Mouse (Mus musculus) hindbrain, embryonic 15.5 days (tissue): ENCODE results near the gene Gm3164. TPM values are rescaled to one million over a fixed set of nuclear protein-coding genes. Genes with fewer than 3 reads are reported as not detected.
"Not testable (repeated sequence)": the region's sequence is repeated elsewhere in the genome, so short reads cannot be mapped to it uniquely, and the experiment has no call there.

Experiments used
- ATAC-seq: fragments of 200-750 bp; cut with Nextera tagmentation; 2 replicates; pipeline ENCODE4 v1.8.0; 2017; ENCODE audit warnings: low read depth, moderate number of reproducible peaks, moderate TSS enrichment; ENCODE audit not compliant: low FRiP score
- H3K27ac ChIP-seq: fragments of 300-500 bp; sonication (generic); replicated peaks from 2 replicates; pipeline ENCODE4 v1.5.1; 2015; ENCODE audit warnings: mild to moderate bottlenecking, inconsistent platforms
- H3K27me3 ChIP-seq: fragments of 300-500 bp; sonication (generic); 2 replicates; pipeline ENCODE4 v1.6.1; 2015; ENCODE audit warnings: control low read depth, inconsistent platforms
- H3K36me3 ChIP-seq: fragments of 300-500 bp; sonication (generic); 2 replicates; pipeline ENCODE4 v1.6.1; 2015; ENCODE audit warnings: control low read depth, inconsistent platforms
- H3K4me1 ChIP-seq: fragments of 300-500 bp; sonication (generic); replicated peaks from 2 replicates; pipeline ENCODE4 v1.6.1; 2015; ENCODE audit warnings: control low read depth, inconsistent platforms
- H3K4me2 ChIP-seq: fragments of 300-500 bp; sonication (generic); 2 replicates; pipeline ENCODE4 v1.6.1; 2015; ENCODE audit warnings: moderate library complexity, mild to moderate bottlenecking, inconsistent platforms
- H3K4me3 ChIP-seq: fragments of 300-500 bp; sonication (generic); 2 replicates; pipeline ENCODE4 v1.5.1; 2015; ENCODE audit warnings: mild to moderate bottlenecking, inconsistent platforms
- H3K9ac ChIP-seq: fragments of 300-500 bp; sonication (generic); 2 replicates; pipeline ENCODE4 v1.6.1; 2015; ENCODE audit warnings: inconsistent platforms
- H3K9me3 ChIP-seq: fragments of 300-500 bp; sonication (generic); 2 replicates; pipeline ENCODE4 v1.6.1; 2016; ENCODE audit warnings: control low read depth, inconsistent platforms
- WGBS: fragments of 180-500 bp; shearing (Covaris S2); methylation state at CpG from one replicate; pipeline ENCODE4 v1.1.7; 2015; 5-methylcytosine and 5-hydroxymethylcytosine counted together
- polyA plus RNA-seq: library from polyadenylated mRNA; unstranded; fragments of >200 nt; fragmentation: Nextera tagmentation; extraction: Ambion mirVana; gene quantifications from 2 replicates; pipeline ENCODE4 v1.2.1, GENCODE M21; 2015

Gene Gm3164
- polyA plus RNA-seq, 1 experiment from 2014 or later = 7.2 TPM

DNA sequence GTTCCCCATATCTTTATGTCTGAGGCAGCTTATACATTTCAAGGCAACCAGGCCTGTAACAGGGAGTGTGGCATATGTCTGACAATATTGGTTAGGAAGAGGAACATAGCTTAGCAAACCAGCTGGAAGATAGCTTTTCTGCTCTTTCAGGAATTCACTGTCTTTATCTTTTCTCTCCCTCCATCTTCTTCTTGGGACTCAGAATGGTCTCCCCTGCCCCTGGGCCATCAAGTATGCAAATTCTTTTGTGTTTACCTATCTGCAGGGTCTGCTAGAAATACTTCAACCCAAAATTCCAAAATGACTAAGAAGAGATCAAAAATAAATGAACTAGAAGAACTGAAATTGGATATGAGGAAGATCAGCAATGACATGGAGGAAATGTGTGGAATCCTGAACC, 15.4 kb downstream of the Gm3164 start, which contains the start of gene Gm3173:
TSS of gene Gm3173 (plus strand) at position 301 of the 400 bp plus-strand sequence.
- H3K27me3 ChIP-seq, H3K9ac ChIP-seq, ATAC-seq, H3K4me1 ChIP-seq, H3K27ac ChIP-seq, H3K9me3 ChIP-seq, H3K36me3 ChIP-seq, H3K4me2 ChIP-seq, H3K4me3 ChIP-seq: not testable (repeated sequence)

- not testable (repeated sequence) for H3K4me1 ChIP-seq, H3K36me3 ChIP-seq, H3K9me3 ChIP-seq, H3K27me3 ChIP-seq, H3K9ac ChIP-seq, ATAC-seq, H3K27ac ChIP-seq, H3K4me3 ChIP-seq, H3K4me2 ChIP-seq
- 90% methylated on average over 1 of the region's 2 CpGs for WGBS
Measured at GRCm38 (mm10) chr14:4481445-4481844, 66.2 kb downstream of the Gm3164 start, which contains the start of gene Gm3182. TSS of gene Gm3182 (plus strand) at chr14:4481745.

Other genes starting within 250 kb of the Gm3164 start
- gene Gm2974, start 232.9 kb upstream of the Gm3164 start, polyA plus RNA-seq = 9.2 and 10.3 TPM in 2 replicates
- gene Gm3138, start 165.8 kb upstream of the Gm3164 start, polyA plus RNA-seq = not detected in 2 replicates
- 0.13 TPM in 1 of 2 replicates, not detected in the other for gene Gm3149, start 98.2 kb upstream of the Gm3164 start, polyA plus RNA-seq
- 6.7 and 7.4 TPM in 2 replicates for gene 2610042L04Rik, start 80.7 kb upstream of the Gm3164 start, polyA plus RNA-seq
- not detected in 2 replicates for gene Gm3159, start 17.9 kb upstream of the Gm3164 start, polyA plus RNA-seq
- gene Gm3173, start 15.5 kb downstream of the Gm3164 start, polyA plus RNA-seq = 2.0 and 3.5 TPM in 2 replicates
- not detected in 2 replicates for gene Gm3182, start 66.3 kb downstream of the Gm3164 start, polyA plus RNA-seq
- gene Gm3047, start 140.0 kb downstream of the Gm3164 start, polyA plus RNA-seq = not detected in 2 replicates
- gene Gm8159, start 216.9 kb downstream of the Gm3164 start, polyA plus RNA-seq = not detected in 2 replicates
- gene Gm3239, start 248.7 kb downstream of the Gm3164 start, polyA plus RNA-seq = 1.0 and 1.9 TPM in 2 replicates